Mouse (Mus musculus) liver, adult 2 months (tissue): ENCODE results near the gene Plcl2. TPM values are rescaled to one million over a fixed set of nuclear protein-coding genes. Genes with fewer than 3 reads are reported as not detected.
"Not testable (repeated sequence)": the region's sequence is repeated elsewhere in the genome, so short reads cannot be mapped to it uniquely, and the experiment has no call there.

Source experiments
- DNase-seq: peaks from one replicate; pipeline ENCODE4 v3.0.0-alpha.2; 2011; ENCODE audit warnings: low read depth, low spot score; ENCODE audit errors: extremely low read depth
- H3K27ac ChIP-seq: fragments of 200-500 bp; replicated peaks from 2 replicates; pipeline ENCODE4 v1.5.1; 2012; ENCODE audit warnings: low read depth, mild to moderate bottlenecking, control low read depth, inconsistent platforms, low read length; ENCODE audit not compliant: insufficient read depth
- H3K27me3 ChIP-seq: fragments of 200-500 bp; 2 replicates; pipeline ENCODE4 v1.6.1; 2012; ENCODE audit warnings: mild to moderate bottlenecking, moderate library complexity, low read length, inconsistent platforms; ENCODE audit not compliant: control insufficient read depth, insufficient read depth
- H3K36me3 ChIP-seq: fragments of 200-500 bp; 2 replicates; pipeline ENCODE4 v1.6.1; 2012; ENCODE audit warnings: low read length, inconsistent platforms; ENCODE audit not compliant: control insufficient read depth, insufficient read depth
- H3K4me1 ChIP-seq: fragments of 200-500 bp; 2 replicates; pipeline ENCODE4 v1.6.1; 2011; ENCODE audit warnings: low read length; ENCODE audit not compliant: control insufficient read depth, insufficient read depth
- H3K4me3 ChIP-seq: fragments of 200-500 bp; 2 replicates; pipeline ENCODE4 v1.5.1; 2011; ENCODE audit warnings: low read depth, mild to moderate bottlenecking, control low read depth, low read length, moderate library complexity; ENCODE audit not compliant: insufficient read depth
- H3K79me2 ChIP-seq: fragments of 200-500 bp; 2 replicates; pipeline ENCODE4 v1.6.1; 2012; ENCODE audit warnings: inconsistent platforms, mild to moderate bottlenecking, low read length, moderate library complexity; ENCODE audit not compliant: control insufficient read depth, insufficient read depth
- H3K9ac ChIP-seq: fragments of 200-500 bp; 2 replicates; pipeline ENCODE4 v1.6.1; 2012; ENCODE audit warnings: low read depth, mild to moderate bottlenecking, control low read depth, inconsistent platforms, low read length
- CTCF ChIP-seq: fragments of 200-500 bp; IDR thresholded peaks from 2 replicates; pipeline ENCODE4 v1.5.1; 2011; ENCODE audit warnings: low read depth, low read length, control low read depth
- POLR2A ChIP-seq: fragments of 200-500 bp; IDR thresholded peaks from 2 replicates; pipeline ENCODE4 v1.6.1; 2011; ENCODE audit warnings: low read length, control low read depth; ENCODE audit not compliant: insufficient read depth; ENCODE audit errors: extremely low read depth
- WGBS: fragments of 180-500 bp; shearing (Covaris S2); methylation state at CpG from one replicate; pipeline ENCODE4 v1.1.7; 2018; 5-methylcytosine and 5-hydroxymethylcytosine counted together
- polyA plus RNA-seq: library from polyadenylated mRNA; depleted of rRNA; stranded (reverse); fragments of >200 nt; gene quantifications from 2 replicates; pipeline ENCODE4 v1.2.3, GENCODE M21; 2012
- total RNA-seq: library from RNA; depleted of rRNA; stranded (reverse); fragments of >200 nt; gene quantifications from 2 replicates; pipeline ENCODE4 v1.2.3, GENCODE M21; 2014

Gene Plcl2
- total and polyA plus RNA-seq, 2 experiments = 4.2 to 12.4 TPM

- H3K9ac ChIP-seq = no peak overlapping the region
- H3K27ac ChIP-seq = no peak overlapping the region
- no peak overlapping the region for H3K4me3 ChIP-seq
- TF ChIP-seq CTCF (no peak), POLR2A (no peak)
- DNase-seq = no peak
- H3K36me3 ChIP-seq = no peaks in the 10 kb centered on the region
- WGBS = 84% methylated on average over 2 of the region's 2 CpGs
- no peaks in the 10 kb centered on the region for H3K27me3 ChIP-seq
- H3K4me1 ChIP-seq = peaks cover 3% of the 10 kb centered on the region
- no peaks in the 10 kb centered on the region for H3K79me2 ChIP-seq
These were observed 42.9 kb downstream of the Plcl2 start for GRCm38 (mm10) chr17:50552130-50552529.

GRCm38 (mm10) chr17:50557566-50558238 is 48.5 kb downstream of the Plcl2 start:
- Histone ChIP-seq H3K4me1 (peaks cover 9% of the 10 kb centered on the region), H3K27me3 (no peaks in the 10 kb centered on the region), H3K36me3 (no peaks in the 10 kb centered on the region), H3K9ac (peak overlapping the region; percentile 55), H3K79me2 (peaks cover 5% of the 10 kb centered on the region), H3K4me3 (no peak overlapping the region), H3K27ac (peak overlapping the region; percentile 71)
- 38% methylated on average over 12 of the region's 12 CpGs for WGBS
- DNase-seq = peak; percentile 90
- TF ChIP-seq POLR2A (no peak), CTCF (peak; percentile 22; the same call in 1 of the 2 replicates)

GRCm38 (mm10) chr17:50558239-50558625 is 49.0 kb downstream of the Plcl2 start:
- Histone ChIP-seq H3K4me1 (peaks cover 9% of the 10 kb centered on the region), H3K27me3 (no peaks in the 10 kb centered on the region), H3K27ac (0 out of 2 replicates have a peak overlapping the region, but pooled peaks have one; percentile 1), H3K9ac (no peak overlapping the region), H3K4me3 (no peak overlapping the region), H3K79me2 (peaks cover 5% of the 10 kb centered on the region), H3K36me3 (no peaks in the 10 kb centered on the region)
- peak; percentile 91 for DNase-seq
- WGBS = 43% methylated on average over 4 of the region's 4 CpGs
- TF ChIP-seq CTCF = no peak
- TF ChIP-seq POLR2A = no peak

- H3K79me2 ChIP-seq = peaks cover 6% of the 10 kb centered on the region; the same call in 1 of the 2 replicates
- no peaks in the 10 kb centered on the region for H3K27me3 ChIP-seq
- 36% methylated on average over 8 of the region's 8 CpGs for WGBS
- no peaks in the 10 kb centered on the region for H3K36me3 ChIP-seq
- TF ChIP-seq CTCF (no peak), POLR2A (no peak)
- H3K4me1 ChIP-seq = peaks cover 2% of the 10 kb centered on the region
- H3K27ac ChIP-seq = no peak overlapping the region
- no peak overlapping the region for H3K4me3 ChIP-seq
- DNase-seq = peak; percentile 64
- no peak overlapping the region for H3K9ac ChIP-seq
These were observed 56.3 kb downstream of the Plcl2 start for GRCm38 (mm10) chr17:50565376-50566123.

GRCm38 (mm10) chr17:50568846-50569245 is 59.6 kb downstream of the Plcl2 start:
- TF ChIP-seq POLR2A (no peak), CTCF (no peak)
- whole genome bisulfite sequencing = 91% methylated on average over 2 of the region's 2 CpGs
- Histone ChIP-seq H3K4me3 (no peak overlapping the region), H3K9ac (no peak overlapping the region), H3K79me2 (peaks cover 6% of the 10 kb centered on the region; the same call in 1 of the 2 replicates), H3K27me3 (no peaks in the 10 kb centered on the region), H3K4me1 (peaks cover 2% of the 10 kb centered on the region), H3K36me3 (no peaks in the 10 kb centered on the region), H3K27ac (no peak overlapping the region)
- no peak for DNase-seq

GRCm38 (mm10) chr17:50570228-50570627 is 61.0 kb downstream of the Plcl2 start:
- DNase-seq, H3K27me3 ChIP-seq, H3K79me2 ChIP-seq: not testable (repeated sequence)

More at GRCm38 (mm10) chr17:50570228-50570627, 61.0 kb downstream of the Plcl2 start:
- not testable (repeated sequence) for H3K36me3 ChIP-seq, H3K4me3 ChIP-seq, H3K4me1 ChIP-seq, H3K27ac ChIP-seq, H3K9ac ChIP-seq
- WGBS = 97% methylated on average over 5 of the region's 5 CpGs
